Mouse (Mus musculus): Measurements from ENCODE around the gene Spata19. TPM values are rescaled to one million over a fixed set of nuclear protein-coding genes. Genes with fewer than 3 reads are reported as not detected.

The Spata19 gene
- total and polyA plus RNA-seq, 3 experiments, result not detected

DNA sequence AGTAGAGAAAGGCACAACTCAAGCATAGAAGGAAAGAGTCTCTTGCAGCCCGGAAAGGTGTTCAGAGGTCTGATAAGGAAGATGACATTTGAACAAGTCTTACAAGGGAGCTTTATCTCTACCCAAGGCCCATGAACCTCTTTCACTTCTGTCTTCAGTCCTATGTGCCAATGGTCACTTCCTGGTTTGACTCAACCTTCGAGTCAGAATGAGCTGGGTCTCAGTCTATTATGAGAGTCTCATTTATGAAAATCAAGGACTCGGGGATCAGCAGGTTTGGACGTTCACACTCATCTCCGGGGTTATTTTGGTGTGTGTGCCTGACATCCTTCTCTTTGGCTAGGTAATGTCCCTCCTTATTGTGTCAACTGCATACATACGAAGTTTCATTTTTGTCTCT is 38.7 kb upstream of the Spata19 start:
- no peaks in the 10 kb centered on the region for H3K27me3 ChIP-seq (replicated peaks)
- H3K36me3 ChIP-seq (replicated peaks in 1 of 2; ENCODE audit: control insufficient read depth in 1 of 2, insufficient read depth in 1 of 2, low read length in 1 of 2), result peaks cover 16 to 38% of the 10 kb centered on the region in 2 experiments
- no peak overlapping the region for H3K4me3 ChIP-seq (replicated peaks in 1 of 3; ENCODE audit: low read depth in 2 of 3, low read length in 2 of 3, poor library complexity in 1 of 3)
- H3K79me2 ChIP-seq (replicated peaks; ENCODE audit: control insufficient read depth, extremely low read depth, insufficient read depth, poor library complexity, severe bottlenecking), result no peaks in the 10 kb centered on the region
- H3K4me2 ChIP-seq (ENCODE audit: insufficient read depth, low read depth, poor library complexity, severe bottlenecking), result peak overlapping the region; percentile 33
- H3K9me3 ChIP-seq (replicated peaks; ENCODE audit: low read length), result no peaks in the 10 kb centered on the region
- peak overlapping the region; percentile 39 for H3K27ac ChIP-seq (ENCODE audit: insufficient read depth, low read depth)
- no peak for TF ChIP-seq ZC3H11A (IDR thresholded peaks at IDR 0.05; ENCODE audit: low read depth, low read length)
- no peak for TF ChIP-seq MAZ (IDR thresholded peaks at IDR 0.05; ENCODE audit: low read depth, low read length)
- no peak for TF ChIP-seq CTCF (conservative IDR thresholded peaks at IDR 0.05 in 1 of 2, IDR thresholded peaks at IDR 0.05 in 1 of 2; ENCODE audit: low read depth in 2 of 2, low read length in 2 of 2)
- no peak for TF ChIP-seq NELFE (IDR thresholded peaks at IDR 0.05; ENCODE audit: low read depth, low read length)
- TF ChIP-seq IRF4 (IDR thresholded peaks at IDR 0.05; ENCODE audit: low read depth, low read length), result peak; percentile 93
- TF ChIP-seq GABPA (IDR thresholded peaks at IDR 0.05; ENCODE audit: insufficient replicate concordance, low read depth, low read length), result no peak
- no peak for TF ChIP-seq NRF1 (IDR thresholded peaks at IDR 0.05; ENCODE audit: low read depth, low read length)
- TF ChIP-seq SMC3 (IDR thresholded peaks at IDR 0.05; ENCODE audit: low read depth, low read length), result no peak
- TF ChIP-seq TCF12 (IDR thresholded peaks at IDR 0.05; ENCODE audit: low read depth, low read length), result no peak
- 0 out of 2 replicates have a peak, but pooled peaks have one; percentile 29 for TF ChIP-seq RCOR1 (conservative IDR thresholded peaks at IDR 0.05; ENCODE audit: low read depth, low read length)
- no peak for TF ChIP-seq E2F4 (IDR thresholded peaks at IDR 0.05; ENCODE audit: insufficient replicate concordance, low read depth, low read length)
- TF ChIP-seq BHLHE40 (IDR thresholded peaks at IDR 0.05; ENCODE audit: low read depth, low read length), result no peak
- TF ChIP-seq MXI1 (IDR thresholded peaks at IDR 0.05; ENCODE audit: low read depth, low read length), result no peak
- peak; percentile 84 for TF ChIP-seq EP300 (IDR thresholded peaks at IDR 0.05; ENCODE audit: low read length)
- TF ChIP-seq ELF1 (IDR thresholded peaks at IDR 0.05; ENCODE audit: low read depth, low read length), result peak; percentile 88
- no peak for TF ChIP-seq ZNF384 (IDR thresholded peaks at IDR 0.05; ENCODE audit: low read depth, low read length)
- no peak for TF ChIP-seq MAFK (IDR thresholded peaks at IDR 0.05; ENCODE audit: insufficient replicate concordance, low read length)
- TF ChIP-seq TBP (conservative IDR thresholded peaks at IDR 0.05; ENCODE audit: low read depth, low read length), result 0 out of 2 replicates have a peak, but pooled peaks have one; percentile 22
- TF ChIP-seq JUN (IDR thresholded peaks at IDR 0.05; ENCODE audit: insufficient read depth, low read depth, low read length), result peak; percentile 68
- TF ChIP-seq JUND (conservative IDR thresholded peaks at IDR 0.05; ENCODE audit: low read depth, low read length), result peak; percentile 88
- no peak for TF ChIP-seq ZMIZ1 (IDR thresholded peaks at IDR 0.05; ENCODE audit: low read depth, low read length)
- TF ChIP-seq ETS1 (conservative IDR thresholded peaks at IDR 0.05; ENCODE audit: low read depth, low read length), result peak; percentile 56
- no peak for TF ChIP-seq PAX5 (IDR thresholded peaks at IDR 0.05; ENCODE audit: low read length)
- TF ChIP-seq RAD21 (IDR thresholded peaks at IDR 0.05; ENCODE audit: low read depth, low read length), result no peak
- TF ChIP-seq USF2 (conservative IDR thresholded peaks at IDR 0.05; ENCODE audit: low read depth, low read length), result no peak
- no peak for TF ChIP-seq HCFC1 (IDR thresholded peaks at IDR 0.05; ENCODE audit: low read depth, low read length)
- TF ChIP-seq MAX (IDR thresholded peaks at IDR 0.05; ENCODE audit: low read length), result no peak
- TF ChIP-seq CHD1 (IDR thresholded peaks at IDR 0.05; ENCODE audit: low read depth, low read length), result no peak
- no peak for TF ChIP-seq MYC (IDR thresholded peaks at IDR 0.05; ENCODE audit: low read depth, low read length)
- TF ChIP-seq MEF2A (IDR thresholded peaks at IDR 0.05; ENCODE audit: borderline replicate concordance, low read depth, low read length), result peak; percentile 78
- no peak for TF ChIP-seq SIN3A (IDR thresholded peaks at IDR 0.05; ENCODE audit: low read length)
- no peak for TF ChIP-seq POLR2A (IDR thresholded peaks at IDR 0.05; ENCODE audit: low read depth, low read length)
- dilution Hi-C loops (cut with MboI; ENCODE audit: extremely low pct_ligation_motif_present, extremely low pct_unique_long_range_greater_than_20kb, low sequenced_read_pairs), result no loop called here
- H3K9ac ChIP-seq (ENCODE audit: insufficient read depth, low read depth), result no peak overlapping the region
- peaks cover 14 to 26% of the 10 kb centered on the region in 2 experiments for H3K4me1 ChIP-seq (ENCODE audit: control insufficient read depth in 1 of 2, insufficient read depth in 2 of 2)
- DNase-seq (ENCODE audit: extremely low read depth), result peak; percentile 77
- in situ Hi-C loops (cut with MboI; ENCODE audit: low pct_ligation_motif_present, low pct_unique_long_range_greater_than_20kb, low sequenced_read_pairs), result no loop called here
